Mouse (Mus musculus) kidney, postnatal 4 days (tissue): ENCODE measurements around the gene Lpp.

Experiments used
- DNase-seq, 2 experiments: peaks; one replicate each; pipeline ENCODE4 v3.0.0; 2021; ENCODE audit warnings: mixed read lengths in 2 of 2

Gene Lpp

GRCm38 (mm10) chr16:24441338-24441737 is 48.0 kb downstream of the Lpp start:
- no peak for DNase-seq

DNA sequence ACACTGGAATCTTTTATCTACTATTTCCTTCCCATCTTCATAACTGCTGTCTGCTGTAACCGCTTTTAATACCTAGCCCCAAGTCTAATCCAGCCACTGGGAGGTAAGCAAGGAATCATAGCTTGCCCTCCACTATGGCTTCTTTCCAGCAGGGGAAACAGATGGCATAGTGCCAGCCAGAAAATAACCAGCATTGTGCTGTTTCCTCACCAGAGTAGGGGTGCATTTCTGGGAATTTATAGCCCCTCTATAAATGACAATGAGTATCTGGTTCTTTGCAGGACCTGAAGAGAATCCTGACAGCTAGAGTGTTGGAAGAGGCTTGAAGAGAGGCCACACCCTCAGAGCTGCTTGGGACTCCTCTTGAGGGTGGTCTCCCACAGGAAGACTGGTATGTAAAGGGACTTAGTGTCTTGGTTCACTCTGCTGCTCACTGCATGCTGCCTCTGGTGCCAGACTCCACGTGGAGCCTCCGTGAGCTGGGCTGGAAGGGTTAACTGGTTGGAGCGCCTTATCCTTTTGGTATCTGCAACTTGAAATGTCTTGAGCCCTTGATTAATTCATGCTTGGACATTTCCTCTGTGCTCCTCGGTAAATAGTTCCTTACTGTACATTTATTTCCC is 49.3 kb downstream of the Lpp start:
- peak in 1 of 2 experiments; percentile 32 for DNase-seq

- DNase-seq = no peak
Measured at GRCm38 (mm10) chr16:24443123-24443515, 49.8 kb downstream of the Lpp start.

DNA sequence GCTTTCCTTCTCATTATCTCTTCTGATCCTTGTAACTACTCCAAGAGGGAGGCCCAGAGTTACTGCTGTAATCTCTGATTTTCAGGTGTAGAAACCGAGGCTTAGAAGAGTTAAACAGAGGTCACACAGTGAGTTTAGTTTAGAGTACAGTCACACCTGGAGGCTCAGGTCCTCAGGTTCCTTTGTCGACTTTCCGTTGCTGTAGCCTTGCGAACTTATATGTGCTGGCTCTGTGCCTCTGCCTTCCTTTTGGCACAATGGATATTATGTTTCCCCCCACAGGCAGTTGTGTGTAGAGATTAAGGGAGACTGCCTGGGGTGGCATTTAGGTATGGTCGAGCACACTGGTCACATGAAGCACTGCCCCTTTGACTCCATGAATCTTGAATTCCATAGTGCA is 50.2 kb downstream of the Lpp start:
- DNase-seq = no peak

GRCm38 (mm10) chr16:24444818-24445217 is 51.5 kb downstream of the Lpp start:
- no peak for DNase-seq

DNA sequence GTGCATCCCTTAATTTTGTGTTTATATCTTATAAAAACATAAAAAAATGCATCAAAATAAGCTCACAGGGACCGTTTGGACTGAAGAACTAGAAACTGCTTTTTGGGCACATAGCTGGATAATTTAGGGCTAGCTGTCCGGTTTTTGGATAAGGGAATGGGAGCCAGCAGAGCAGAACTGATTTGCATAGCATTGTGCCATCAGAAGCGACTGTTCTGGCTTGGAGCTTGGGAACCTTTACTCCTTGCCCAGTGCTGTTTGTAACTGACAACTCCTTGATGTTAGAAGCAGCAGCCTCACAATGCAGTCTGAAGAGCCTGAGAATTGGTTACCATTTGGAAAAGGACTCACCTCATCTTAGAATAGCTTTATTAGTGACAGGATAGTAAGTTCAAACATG is 52.2 kb downstream of the Lpp start:
- no peak for DNase-seq

DNA sequence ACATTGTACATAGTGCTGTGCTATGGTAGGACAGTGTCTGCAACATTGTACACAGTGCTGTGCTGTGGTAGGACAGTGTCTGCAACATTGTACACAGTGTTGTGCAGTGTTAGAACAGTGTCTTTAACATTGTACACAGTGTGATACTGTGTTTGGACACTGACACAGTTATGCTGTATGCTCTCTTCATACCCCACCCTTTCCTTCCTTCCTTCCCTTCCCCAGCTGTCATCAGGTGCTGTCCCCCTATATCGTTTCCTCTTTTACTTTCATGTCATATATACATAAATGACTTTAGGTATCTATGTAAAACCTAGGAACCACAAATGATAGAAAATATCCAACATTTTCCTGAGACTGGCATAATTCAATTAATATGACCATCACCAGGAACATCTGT is 53.1 kb downstream of the Lpp start:
- DNase-seq = no peak

DNA sequence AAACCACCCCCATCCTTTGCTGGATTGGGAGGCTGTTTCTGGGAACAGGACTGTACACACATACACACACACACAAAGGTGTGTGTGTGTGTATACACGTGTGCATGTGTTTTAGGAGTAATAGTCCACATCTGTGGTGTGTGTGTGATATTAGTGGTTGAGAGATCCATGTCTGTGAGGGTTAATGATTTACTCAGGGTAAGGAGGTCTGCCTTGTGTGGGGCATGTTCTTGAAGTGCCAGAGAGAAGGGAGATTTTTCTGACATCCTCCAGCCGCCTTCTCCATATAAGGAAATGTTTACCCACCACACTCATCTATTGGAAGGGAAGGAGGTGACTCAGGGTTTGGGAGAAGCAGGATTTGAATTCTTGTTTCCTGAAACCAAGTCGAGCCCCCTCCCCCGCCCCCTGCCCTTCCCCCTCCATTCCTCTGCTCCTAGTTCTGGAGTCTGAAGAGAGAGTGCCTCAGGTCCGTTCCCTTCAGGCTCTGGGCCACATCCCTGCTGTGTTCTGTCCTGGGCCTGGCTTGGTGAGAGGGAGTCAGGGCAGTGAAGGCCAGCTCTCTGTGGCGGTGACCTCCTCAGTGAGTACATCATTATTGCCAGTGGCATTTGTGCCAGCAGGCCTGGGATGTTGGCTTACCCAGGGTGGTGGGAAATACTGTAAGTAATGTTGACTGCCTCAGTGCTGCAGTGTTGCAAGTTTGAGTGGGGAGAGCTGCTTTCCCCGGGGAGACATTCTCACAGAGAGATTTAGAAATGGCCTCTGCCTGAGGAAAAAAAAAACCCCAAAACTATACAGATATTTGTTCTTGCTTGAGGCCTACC is 54.6 kb downstream of the Lpp start:
- no peak for DNase-seq

GRCm38 (mm10) chr16:24448493-24448845 is 55.2 kb downstream of the Lpp start:
- no peak for DNase-seq

DNA sequence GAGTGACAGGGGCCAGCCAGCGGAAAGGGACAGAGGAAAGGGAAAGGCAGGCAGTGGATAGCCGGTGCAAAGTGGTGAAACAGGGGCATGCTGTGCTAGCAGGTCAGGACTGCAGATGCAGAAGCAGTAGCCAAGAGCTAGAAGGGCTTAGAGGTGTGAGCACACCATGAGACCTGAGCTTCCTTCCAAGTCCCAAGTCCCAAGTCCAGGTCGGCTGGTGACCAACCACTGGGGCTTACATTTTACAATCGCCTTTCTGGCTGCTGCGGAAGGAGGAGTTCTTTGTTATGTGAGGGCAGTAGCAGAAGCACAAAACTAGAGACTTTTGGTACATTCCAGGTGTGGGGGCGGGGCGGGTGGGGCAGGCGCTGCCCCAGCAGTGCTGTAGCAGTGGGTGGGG is 56.5 kb downstream of the Lpp start:
- DNase-seq = peak; percentile 51 to 70

GRCm38 (mm10) chr16:24450256-24450655 is 56.9 kb downstream of the Lpp start:
- no peak for DNase-seq

DNA sequence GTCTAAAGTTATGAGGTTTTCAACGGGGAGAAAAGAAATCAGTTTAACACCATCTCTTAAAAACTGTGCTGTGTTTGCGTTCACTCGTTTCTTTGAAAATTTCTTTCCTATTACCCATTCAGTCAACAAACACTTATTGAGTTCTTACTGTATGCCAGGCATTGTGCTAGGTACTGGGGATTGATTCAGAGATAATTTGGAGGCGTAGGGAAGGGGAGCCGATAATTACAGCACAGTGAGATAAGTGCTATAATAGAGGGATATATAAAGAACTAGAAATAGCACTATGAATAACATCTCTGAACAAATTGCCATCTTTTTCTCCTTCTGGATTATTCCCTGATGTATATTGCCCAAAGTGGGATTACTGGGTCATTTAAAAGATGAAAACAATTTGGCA is 57.8 kb downstream of the Lpp start:
- no peak for DNase-seq

- no peak for DNase-seq
Measured at GRCm38 (mm10) chr16:24453536-24453935, 60.2 kb downstream of the Lpp start.

DNA sequence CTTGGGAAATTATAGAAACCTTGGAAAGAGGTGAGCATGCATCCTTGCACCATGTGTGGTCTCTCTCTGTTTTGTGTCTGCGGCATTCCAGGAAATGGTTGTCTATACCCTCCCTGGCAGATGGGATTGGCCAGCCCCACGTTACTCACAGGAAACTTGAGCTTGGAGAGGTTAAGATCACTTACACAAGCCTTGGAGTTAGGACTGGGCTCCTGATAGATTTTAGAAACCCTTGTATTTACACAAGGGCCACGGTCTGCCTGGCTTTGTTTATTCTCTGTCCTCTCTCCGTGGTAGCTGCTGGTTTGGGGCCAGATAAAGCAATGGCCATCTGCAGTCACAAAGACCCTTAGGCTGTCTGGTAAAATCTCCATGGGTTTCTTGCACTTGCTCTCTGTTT is 61.2 kb downstream of the Lpp start:
- no peak for DNase-seq

DNA sequence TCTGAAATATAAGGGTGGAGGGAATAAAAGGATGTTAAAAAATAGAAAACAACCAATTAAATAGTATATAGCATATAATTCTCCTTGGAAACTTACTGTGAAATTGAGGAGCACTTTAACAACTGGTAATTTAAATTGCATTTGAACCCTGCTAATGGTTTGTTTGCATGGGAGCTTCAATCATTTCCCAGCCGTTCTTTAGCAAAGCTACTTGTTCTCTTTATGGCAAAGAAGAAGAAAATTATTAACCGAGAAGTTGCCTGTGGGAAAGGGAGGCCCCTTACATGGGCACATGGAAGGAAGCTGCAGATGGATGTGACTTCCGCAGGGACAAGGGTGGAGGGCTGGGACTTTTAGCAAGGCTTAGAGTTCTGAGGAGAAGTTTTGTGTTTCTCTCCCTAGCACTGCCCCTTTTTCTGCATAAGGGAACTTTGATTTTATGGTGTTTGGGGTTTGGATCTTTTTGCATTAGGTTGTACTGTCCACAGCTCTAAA is 62.1 kb downstream of the Lpp start:
- DNase-seq = no peak

- DNase-seq = no peak
Measured at GRCm38 (mm10) chr16:24463842-24464241, 70.5 kb downstream of the Lpp start.

DNA sequence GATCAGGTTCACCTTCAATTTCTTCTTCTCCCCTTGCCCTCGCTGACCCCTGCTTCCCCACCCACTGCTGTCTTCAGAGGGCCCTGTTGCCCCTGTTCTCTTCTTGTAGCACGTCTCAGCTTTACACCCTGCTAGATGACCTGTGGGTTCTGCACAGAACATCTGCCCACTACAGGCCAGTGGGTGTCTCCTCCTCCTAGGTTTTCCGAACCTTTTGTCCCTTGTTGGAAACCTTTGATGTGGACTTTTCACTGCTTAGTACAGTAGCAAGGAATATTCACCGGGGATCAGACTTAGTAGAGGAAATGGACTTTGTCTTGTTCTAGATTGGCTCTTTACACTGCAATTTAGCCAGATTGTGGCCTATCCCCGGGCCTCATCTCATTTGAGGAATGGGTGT is 71.1 kb downstream of the Lpp start:
- no peak for DNase-seq

- peak in 1 of 2 experiments; percentile 28 for DNase-seq
Measured at GRCm38 (mm10) chr16:24465633-24466032, 72.3 kb downstream of the Lpp start.

DNA sequence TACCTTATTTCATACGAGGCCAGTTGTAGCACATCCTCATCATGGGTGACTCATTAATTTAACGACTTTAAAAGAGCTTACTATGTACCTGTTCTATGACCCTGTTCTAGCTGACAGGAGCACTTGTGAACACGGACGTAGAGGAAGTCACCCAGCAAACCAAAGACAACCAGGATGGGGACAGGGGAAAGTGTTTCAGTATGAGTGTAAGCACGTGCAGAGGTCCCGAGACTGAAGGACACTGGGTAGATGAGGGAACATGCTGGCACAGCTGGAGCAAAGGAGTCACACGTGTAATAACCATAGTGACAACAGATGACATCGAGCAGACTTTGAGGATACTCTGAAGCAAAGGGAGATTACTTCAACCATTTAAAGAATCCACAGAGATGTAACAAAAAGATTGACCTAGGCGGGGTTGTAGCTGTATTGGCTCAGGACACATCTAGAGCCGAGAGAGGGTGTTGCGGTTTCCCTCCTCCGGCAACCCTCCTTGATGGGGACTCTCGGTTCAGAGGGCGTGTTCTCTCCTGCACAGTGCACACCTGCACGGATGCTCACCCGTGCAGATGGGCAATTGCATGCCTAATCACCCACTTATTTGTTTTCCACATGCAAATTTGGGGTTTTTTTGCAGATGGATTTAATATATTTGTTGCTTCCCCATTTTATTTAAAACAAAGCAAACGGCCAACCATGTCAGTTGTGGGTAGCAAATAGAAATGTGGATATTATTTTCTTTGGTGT is 74.4 kb downstream of the Lpp start:
- no peak for DNase-seq

- DNase-seq = no peak
Measured at GRCm38 (mm10) chr16:24469313-24469712, 76.0 kb downstream of the Lpp start.

GRCm38 (mm10) chr16:24470601-24471000 is 77.3 kb downstream of the Lpp start:
- no peak for DNase-seq

GRCm38 (mm10) chr16:24471029-24471428 is 77.7 kb downstream of the Lpp start:
- no peak for DNase-seq

- no peak for DNase-seq
Measured at GRCm38 (mm10) chr16:24471801-24472200, 78.5 kb downstream of the Lpp start.

DNA sequence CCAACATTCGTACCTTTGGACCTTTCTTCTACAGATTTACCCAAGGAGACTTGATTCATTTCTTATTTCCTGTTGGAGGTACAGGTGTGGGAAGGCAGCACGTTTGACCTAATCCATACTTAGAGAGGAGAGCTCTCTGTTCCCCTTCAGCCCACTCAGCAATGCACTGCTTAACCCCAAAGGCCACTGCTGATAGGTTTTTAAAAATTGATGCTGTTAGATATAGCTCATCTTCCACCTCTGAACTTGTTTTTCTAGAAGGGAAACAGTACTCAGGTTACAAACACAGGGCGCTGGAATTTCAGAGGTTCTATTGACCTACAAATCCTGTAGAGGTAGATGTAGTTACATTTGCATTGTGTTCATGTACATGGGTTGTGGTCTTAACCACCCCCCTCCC is 80.7 kb downstream of the Lpp start:
- no peak for DNase-seq
